Mouse (Mus musculus): Measurements from ENCODE around the gene Rps15a.
A peak's percentile ranks its signal among the peaks of the same experiment; 100 is the strongest.

DNA sequence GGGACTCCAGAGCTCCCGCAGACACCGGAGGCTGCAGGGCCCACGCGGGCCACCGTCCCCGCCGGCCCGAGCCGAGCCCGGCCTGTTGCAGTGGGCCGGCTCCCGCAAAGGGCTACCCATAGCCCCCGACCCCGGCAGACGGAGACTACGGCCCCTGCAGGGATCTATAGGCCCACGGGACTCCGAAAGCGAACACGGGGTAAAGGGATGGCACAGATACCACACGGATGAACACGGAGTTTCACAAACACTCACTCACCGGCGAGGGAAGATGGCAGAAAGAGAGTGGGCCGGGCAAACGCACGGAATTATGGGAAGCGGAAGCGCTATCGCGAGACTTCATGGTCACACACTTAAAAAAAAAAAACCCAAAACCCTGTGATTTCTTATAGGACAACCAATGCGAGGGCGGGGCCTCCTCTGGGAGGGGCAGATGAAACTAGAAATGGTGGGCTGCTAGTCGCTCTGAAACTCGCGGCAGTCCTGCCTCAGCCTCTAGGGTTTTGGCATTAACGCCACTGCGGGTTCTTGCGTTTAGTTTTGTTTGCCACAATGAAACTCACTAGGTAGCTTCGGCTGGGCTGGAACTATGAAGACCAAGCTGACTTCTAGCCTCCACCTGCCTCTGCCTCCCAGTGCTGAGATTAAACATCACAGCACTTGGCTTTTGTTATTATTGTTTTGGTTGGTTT lies at the start of gene Rps15a:
- TF ChIP-seq POLR2A (IDR thresholded peaks at IDR 0.05; ENCODE audit: borderline replicate concordance, control insufficient read depth, low read depth, low read length) (peak; percentile 41; the same call in 1 of the 2 replicates), CTCF (IDR thresholded peaks at IDR 0.05; ENCODE audit: control insufficient read depth, insufficient read depth, low read length) (no peak)
